Mouse (Mus musculus): ENCODE results near the gene Il17re. TPM values are rescaled to one million over a fixed set of nuclear protein-coding genes. Genes with fewer than 3 reads are reported as not detected.

Il17re gene
- polyA plus RNA-seq, 1 experiment from 2014 or later, result 16.2 TPM

DNA sequence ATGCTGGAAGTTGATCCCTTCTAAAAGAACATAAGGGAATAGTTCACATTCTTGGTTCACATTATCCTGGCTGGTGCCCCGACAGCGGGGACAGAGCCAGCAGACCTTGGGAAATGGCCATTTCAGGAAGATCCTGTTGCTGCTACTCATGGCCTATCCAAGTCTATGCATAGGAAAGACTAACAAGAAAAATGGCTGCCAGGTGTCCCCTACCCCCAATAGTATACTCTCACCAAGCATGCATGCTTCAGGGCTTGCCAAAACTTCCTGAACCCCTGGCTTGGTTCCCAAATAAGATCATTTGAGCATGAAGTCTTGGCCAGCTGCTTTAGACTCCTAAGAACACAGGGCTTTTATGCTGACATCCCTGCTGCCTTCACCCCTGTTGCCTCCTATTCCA, 6.4 kb upstream of the Il17re start:
- no peak for TF ChIP-seq EP300 (IDR thresholded peaks at IDR 0.05)
- TF ChIP-seq CTCF (IDR thresholded peaks at IDR 0.05), result no peak
- Histone ChIP-seq H3K27me3 (replicated peaks; ENCODE audit: insufficient read depth, low read length) (no peaks in the 10 kb centered on the region), H3K9me3 (ENCODE audit: low read length) (no peaks in the 10 kb centered on the region), H3K9ac (replicated peaks; ENCODE audit: low read depth) (no peak overlapping the region), H3K4me2 (replicated peaks; ENCODE audit: low read depth, low read length) (no peak overlapping the region), H3K36me3 (ENCODE audit: insufficient read depth, low read length) (0 out of 2 replicates have a peak, but pooled peaks cover 3% of the 10 kb centered on the region), H3K4me3 (ENCODE audit: low read depth, low read length) (no peak overlapping the region), H3K4me1 (ENCODE audit: insufficient read depth, low read depth, low read length) (no peaks in the 10 kb centered on the region), H3K27ac (ENCODE audit: low read length) (no peak overlapping the region)
- no peak for DNase-seq (ENCODE audit: low spot score)
- WGBS, result 52% methylated on average over 2 of the region's 2 CpGs
- no peak; the same call in 1 of the 2 replicates for ATAC-seq

DNA sequence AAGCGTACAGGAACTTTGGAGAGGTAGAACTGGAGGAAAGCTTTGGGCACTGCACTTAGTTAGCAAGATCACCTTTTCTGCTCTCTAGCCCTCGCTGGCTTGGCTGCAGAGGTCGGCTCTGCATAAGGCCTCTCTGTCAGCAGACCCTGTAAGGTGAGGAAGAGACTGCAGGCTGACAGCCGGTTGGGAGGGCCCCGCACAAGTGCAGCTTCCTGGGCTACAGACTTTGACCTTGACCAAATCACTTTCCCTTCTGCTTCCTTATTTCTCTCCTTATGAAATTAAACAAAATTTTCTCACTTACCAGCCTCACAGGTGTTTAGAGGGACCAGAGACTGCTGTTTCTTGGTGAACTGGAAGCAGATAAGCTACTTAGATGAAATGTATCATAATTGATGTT, 3.3 kb upstream of the Il17re start:
- H3K4me1 ChIP-seq (ENCODE audit: insufficient read depth, low read depth, low read length), result no peaks in the 10 kb centered on the region
- H3K27ac ChIP-seq (ENCODE audit: low read length), result no peak overlapping the region
- DNase-seq (ENCODE audit: low spot score), result no peak
- H3K4me3 ChIP-seq (ENCODE audit: low read depth, low read length), result no peak overlapping the region
- H3K27me3 ChIP-seq (replicated peaks; ENCODE audit: insufficient read depth, low read length), result no peaks in the 10 kb centered on the region
- 48% methylated on average over 5 of the region's 5 CpGs for WGBS
- H3K9ac ChIP-seq (replicated peaks; ENCODE audit: low read depth), result no peak overlapping the region
- ATAC-seq, result no peak
- TF ChIP-seq CTCF (IDR thresholded peaks at IDR 0.05), result no peak
- no peak for TF ChIP-seq EP300 (IDR thresholded peaks at IDR 0.05)
- H3K4me2 ChIP-seq (replicated peaks; ENCODE audit: low read depth, low read length), result no peak overlapping the region
- H3K36me3 ChIP-seq (ENCODE audit: insufficient read depth, low read length), result no peaks in the 10 kb centered on the region
- no peaks in the 10 kb centered on the region for H3K9me3 ChIP-seq (ENCODE audit: low read length)

DNA sequence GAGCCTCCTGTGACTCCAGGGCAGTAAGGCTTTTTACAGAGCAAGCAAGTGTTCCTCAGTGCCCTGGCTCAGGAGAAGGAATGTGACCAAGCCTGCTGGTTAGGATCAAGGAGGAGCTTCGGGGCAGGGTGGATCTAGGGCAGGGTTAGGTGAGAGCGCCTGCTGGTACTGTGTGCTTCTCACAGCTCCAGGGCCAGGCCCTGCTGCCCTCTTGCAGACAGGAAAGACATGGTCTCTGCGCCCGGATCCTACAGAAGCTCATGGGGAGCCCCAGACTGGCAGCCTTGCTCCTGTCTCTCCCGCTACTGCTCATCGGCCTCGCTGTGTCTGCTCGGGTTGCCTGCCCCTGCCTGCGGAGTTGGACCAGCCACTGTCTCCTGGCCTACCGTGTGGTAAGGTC, 351 bp downstream of the Il17re start:
- no peak overlapping the region; the same call in 1 of the 2 replicates for H3K9ac ChIP-seq (replicated peaks; ENCODE audit: low read depth)

DNA sequence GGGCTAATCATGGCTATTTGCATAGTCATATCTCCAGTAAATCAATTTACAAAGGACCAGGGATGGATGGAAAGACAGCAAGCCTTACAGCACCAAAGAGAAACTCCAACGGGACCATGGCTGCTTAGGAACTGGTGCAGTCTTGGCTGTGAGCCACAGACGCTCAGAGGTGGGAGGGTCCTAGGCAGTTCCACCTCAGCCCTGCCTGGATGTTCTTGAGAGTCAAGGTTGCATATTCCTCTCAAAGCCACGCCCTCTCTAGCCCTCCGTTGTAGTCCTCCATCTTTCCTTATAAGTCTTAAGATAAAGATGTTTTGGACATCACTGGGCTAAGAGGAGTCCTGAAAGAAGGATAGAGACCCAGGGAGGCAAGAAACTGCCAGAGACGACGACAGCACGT, 5.8 kb downstream of the Il17re start:
- TF ChIP-seq CTCF (IDR thresholded peaks at IDR 0.05) (no peak), EP300 (IDR thresholded peaks at IDR 0.05) (no peak)
- Histone ChIP-seq H3K36me3 (ENCODE audit: insufficient read depth, low read length) (no peaks in the 10 kb centered on the region), H3K27ac (ENCODE audit: low read length) (no peak overlapping the region), H3K9me3 (ENCODE audit: low read length) (no peaks in the 10 kb centered on the region), H3K9ac (replicated peaks; ENCODE audit: low read depth) (no peak overlapping the region), H3K4me1 (ENCODE audit: insufficient read depth, low read depth, low read length) (no peaks in the 10 kb centered on the region), H3K4me2 (replicated peaks; ENCODE audit: low read depth, low read length) (no peak overlapping the region), H3K4me3 (ENCODE audit: low read depth, low read length) (no peak overlapping the region), H3K27me3 (replicated peaks; ENCODE audit: insufficient read depth, low read length) (no peaks in the 10 kb centered on the region)
- DNase-seq (ENCODE audit: low spot score) (no peak), ATAC-seq (no peak)
- WGBS, result 46% methylated on average over 7 of the region's 7 CpGs

More for the DNA sequence above, 351 bp downstream of the Il17re start:
- peak overlapping the region; percentile 10; the same call in 1 of the 2 replicates for H3K4me3 ChIP-seq (ENCODE audit: low read depth, low read length)
- H3K36me3 ChIP-seq (ENCODE audit: insufficient read depth, low read length), result no peaks in the 10 kb centered on the region
- no peaks in the 10 kb centered on the region for H3K27me3 ChIP-seq (replicated peaks; ENCODE audit: insufficient read depth, low read length)
- H3K27ac ChIP-seq (ENCODE audit: low read length), result peak overlapping the region; percentile 74
- DNase-seq (ENCODE audit: low spot score), result peak; percentile 88
- ATAC-seq, result peak; percentile 99
- peak overlapping the region; percentile 49 for H3K4me2 ChIP-seq (replicated peaks; ENCODE audit: low read depth, low read length)
- TF ChIP-seq EP300 (IDR thresholded peaks at IDR 0.05) (no peak), CTCF (IDR thresholded peaks at IDR 0.05) (peak; percentile 9; the same call in 1 of the 2 replicates)
- 48% methylated on average over 10 of the region's 10 CpGs for WGBS
- no peaks in the 10 kb centered on the region for H3K9me3 ChIP-seq (ENCODE audit: low read length)
- no peaks in the 10 kb centered on the region for H3K4me1 ChIP-seq (ENCODE audit: insufficient read depth, low read depth, low read length)

DNA sequence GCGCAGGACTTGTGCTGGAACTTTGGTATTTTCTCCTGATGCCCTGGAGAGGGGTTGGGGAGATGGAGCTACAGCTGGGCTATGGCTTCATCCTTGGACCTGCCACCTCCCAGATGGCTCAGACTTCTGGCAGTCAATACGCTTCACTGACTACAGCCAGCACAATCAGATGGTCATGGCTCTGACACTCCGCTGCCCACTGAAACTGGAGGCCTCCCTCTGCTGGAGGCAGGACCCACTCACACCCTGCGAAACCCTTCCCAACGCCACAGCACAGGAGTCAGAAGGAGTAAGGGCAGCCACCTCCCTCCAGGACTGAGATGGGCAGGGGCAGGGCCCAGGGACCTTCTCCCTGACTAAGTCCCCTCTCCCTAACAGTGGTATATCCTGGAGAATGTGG, 7.3 kb downstream of the Il17re start:
- Histone ChIP-seq H3K9ac (replicated peaks; ENCODE audit: low read depth) (no peak overlapping the region), H3K4me2 (replicated peaks; ENCODE audit: low read depth, low read length) (no peak overlapping the region), H3K9me3 (ENCODE audit: low read length) (no peaks in the 10 kb centered on the region), H3K4me1 (ENCODE audit: insufficient read depth, low read depth, low read length) (no peaks in the 10 kb centered on the region), H3K27ac (ENCODE audit: low read length) (no peak overlapping the region), H3K4me3 (ENCODE audit: low read depth, low read length) (no peak overlapping the region), H3K36me3 (ENCODE audit: insufficient read depth, low read length) (no peaks in the 10 kb centered on the region), H3K27me3 (replicated peaks; ENCODE audit: insufficient read depth, low read length) (no peaks in the 10 kb centered on the region)
- DNase-seq (ENCODE audit: low spot score) (no peak), ATAC-seq (no peak)
- 53% methylated on average over 5 of the region's 5 CpGs for WGBS
- TF ChIP-seq CTCF (IDR thresholded peaks at IDR 0.05), result peak; percentile 57
- no peak for TF ChIP-seq EP300 (IDR thresholded peaks at IDR 0.05)

DNA sequence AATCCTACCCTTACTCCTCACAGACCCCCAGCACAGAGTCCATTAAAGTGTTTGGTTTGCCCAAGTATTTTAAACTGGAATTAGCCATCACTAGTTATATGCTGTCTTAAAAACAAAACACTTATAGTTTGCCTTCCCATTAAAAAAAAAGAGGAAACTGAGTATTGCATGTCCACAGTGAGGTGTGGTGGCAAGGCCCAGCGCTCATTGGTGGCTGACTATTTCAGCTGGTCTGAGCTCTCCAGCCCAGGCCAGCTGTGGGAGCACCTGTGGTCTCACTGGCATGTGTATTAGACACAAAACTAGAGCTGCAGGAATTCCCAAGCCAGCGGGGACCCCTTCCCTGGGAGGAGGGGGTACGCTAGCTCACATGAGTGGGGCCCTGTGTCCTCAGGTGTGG, 10.2 kb downstream of the Il17re start:
- H3K27ac ChIP-seq (ENCODE audit: low read length), result no peak overlapping the region
- no peak overlapping the region for H3K4me2 ChIP-seq (replicated peaks; ENCODE audit: low read depth, low read length)
- ATAC-seq (no peak), DNase-seq (ENCODE audit: low spot score) (no peak)
- H3K4me3 ChIP-seq (ENCODE audit: low read depth, low read length), result no peak overlapping the region
- 68% methylated on average over 3 of the region's 3 CpGs for WGBS
- no peaks in the 10 kb centered on the region for H3K9me3 ChIP-seq (ENCODE audit: low read length)
- H3K27me3 ChIP-seq (replicated peaks; ENCODE audit: insufficient read depth, low read length), result no peaks in the 10 kb centered on the region
- H3K4me1 ChIP-seq (ENCODE audit: insufficient read depth, low read depth, low read length), result peaks cover 8% of the 10 kb centered on the region; the same call in 1 of the 2 replicates
- H3K36me3 ChIP-seq (ENCODE audit: insufficient read depth, low read length), result no peaks in the 10 kb centered on the region
- TF ChIP-seq CTCF (IDR thresholded peaks at IDR 0.05), result no peak
- no peak for TF ChIP-seq EP300 (IDR thresholded peaks at IDR 0.05)
- H3K9ac ChIP-seq (replicated peaks; ENCODE audit: low read depth), result no peak overlapping the region

DNA sequence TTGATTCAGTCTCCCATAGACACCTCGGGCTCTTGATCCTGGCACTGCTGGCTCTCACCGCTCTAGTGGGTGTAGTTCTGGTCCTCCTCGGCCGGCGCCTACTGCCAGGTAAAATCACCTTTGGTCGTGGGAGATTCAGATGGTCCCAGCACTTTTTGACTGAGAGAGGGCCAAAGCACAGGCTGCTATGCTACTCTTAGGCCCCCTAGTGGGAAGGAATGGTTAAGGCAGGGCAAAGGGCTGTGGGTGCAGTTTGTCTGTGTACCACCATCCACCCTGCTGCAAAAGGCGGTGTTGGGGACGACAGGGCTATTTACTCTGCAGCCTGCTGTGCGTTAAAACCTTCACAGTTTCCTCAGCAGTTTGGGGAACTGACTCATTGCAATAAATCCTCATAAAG, 10.7 kb downstream of the Il17re start:
- Histone ChIP-seq H3K9ac (replicated peaks; ENCODE audit: low read depth) (no peak overlapping the region), H3K36me3 (ENCODE audit: insufficient read depth, low read length) (no peaks in the 10 kb centered on the region), H3K9me3 (ENCODE audit: low read length) (no peaks in the 10 kb centered on the region), H3K27ac (ENCODE audit: low read length) (no peak overlapping the region), H3K4me1 (ENCODE audit: insufficient read depth, low read depth, low read length) (peaks cover 8% of the 10 kb centered on the region; the same call in 1 of the 2 replicates), H3K4me3 (ENCODE audit: low read depth, low read length) (peak overlapping the region; percentile 20; the same call in 1 of the 2 replicates), H3K27me3 (replicated peaks; ENCODE audit: insufficient read depth, low read length) (no peaks in the 10 kb centered on the region), H3K4me2 (replicated peaks; ENCODE audit: low read depth, low read length) (peak overlapping the region; percentile 64)
- peak; percentile 71 for ATAC-seq
- WGBS, result 4% methylated on average over 9 of the region's 9 CpGs
- TF ChIP-seq CTCF (IDR thresholded peaks at IDR 0.05) (peak; percentile 81), EP300 (IDR thresholded peaks at IDR 0.05) (no peak)
- DNase-seq (ENCODE audit: low spot score), result peak; percentile 73
